Mouse (Mus musculus) testis, adult 2 months (tissue): ENCODE measurements around the gene Mus81.

ENCODE experiments used
- CTCF ChIP-seq: fragments of 200-500 bp; IDR thresholded peaks from 2 replicates; pipeline ENCODE4 v1.5.1; 2012; ENCODE audit warnings: low read depth, mild to moderate bottlenecking, inconsistent platforms, low read length, moderate library complexity; ENCODE audit not compliant: control insufficient read depth, insufficient read depth, insufficient replicate concordance
- POLR2A ChIP-seq: fragments of 200-500 bp; IDR thresholded peaks from 2 replicates; pipeline ENCODE4 v1.6.1; 2012; ENCODE audit warnings: low read depth, mild to moderate bottlenecking, inconsistent platforms, low read length, moderate library complexity; ENCODE audit not compliant: control insufficient read depth

DNA sequence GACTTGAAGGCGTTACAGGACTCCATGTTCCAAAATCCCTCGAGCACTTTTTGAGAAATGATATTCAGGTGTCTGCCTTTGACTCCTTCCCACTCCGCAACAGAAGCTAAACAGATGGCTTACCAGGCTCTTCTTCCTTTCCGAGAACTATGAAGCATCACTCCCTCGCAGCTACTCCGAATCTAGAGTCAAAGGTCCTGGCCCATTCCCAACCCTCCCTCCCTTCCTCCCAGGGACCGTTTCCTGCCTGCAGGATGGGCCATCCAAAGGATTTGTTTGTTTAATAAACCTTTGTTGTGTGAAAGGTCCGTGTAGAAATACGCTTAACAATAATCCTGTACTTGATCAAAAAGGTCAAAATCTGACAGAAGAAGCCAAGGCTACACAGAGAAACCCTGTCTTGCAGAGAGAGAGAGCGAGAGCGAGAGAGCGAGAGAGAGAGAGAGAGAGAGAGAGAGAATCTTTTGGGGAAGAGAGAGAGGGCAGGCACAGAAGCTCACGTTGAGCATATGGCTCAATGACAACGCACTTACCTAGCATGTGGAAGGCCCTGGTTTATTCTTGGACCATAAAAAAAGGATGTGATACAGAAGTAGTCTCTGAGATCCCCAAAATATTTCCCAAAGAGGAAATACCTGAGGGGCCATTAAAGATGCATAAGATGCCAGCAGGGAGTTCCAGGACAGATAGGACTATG is 30.3 kb downstream of the Mus81 start, which contains the start of gene Ccdc85b:
- TF ChIP-seq CTCF, result no peak
- no peak for TF ChIP-seq POLR2A
